Mouse (Mus musculus) skeletal muscle tissue, adult 2 months (tissue): ENCODE data around the gene Aph1a.
A peak's percentile ranks its signal among the peaks of the same experiment; 100 is the strongest.
"Not testable (repeated sequence)": the region's sequence is repeated elsewhere in the genome, so short reads cannot be mapped to it uniquely, and the experiment has no call there.

Source experiments
- DNase-seq: peaks from one replicate; pipeline ENCODE4 v3.0.0-alpha.2; 2012; ENCODE audit warnings: low read depth, low spot score

Aph1a gene

DNA sequence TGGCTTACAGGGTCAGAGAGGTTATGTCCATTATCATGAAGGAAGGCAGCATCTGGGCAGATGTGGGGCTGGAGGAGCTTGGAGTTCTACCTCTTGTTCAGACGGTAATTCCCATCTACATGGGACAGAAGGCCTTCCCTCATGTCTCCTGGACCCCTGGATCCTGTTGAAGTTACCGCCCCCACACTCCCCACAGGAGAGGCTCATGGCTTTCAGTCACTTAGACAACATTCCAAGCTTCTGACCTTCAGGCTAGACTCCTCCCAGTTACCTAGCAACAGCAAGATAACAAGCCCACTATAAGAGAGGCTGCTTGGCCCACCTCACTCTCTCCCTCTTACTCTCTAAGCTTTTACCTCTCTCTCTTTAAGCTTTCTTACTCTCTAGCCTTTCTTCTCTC, 26.8 kb downstream of the Aph1a start:
- DNase-seq = not testable (repeated sequence)

DNA sequence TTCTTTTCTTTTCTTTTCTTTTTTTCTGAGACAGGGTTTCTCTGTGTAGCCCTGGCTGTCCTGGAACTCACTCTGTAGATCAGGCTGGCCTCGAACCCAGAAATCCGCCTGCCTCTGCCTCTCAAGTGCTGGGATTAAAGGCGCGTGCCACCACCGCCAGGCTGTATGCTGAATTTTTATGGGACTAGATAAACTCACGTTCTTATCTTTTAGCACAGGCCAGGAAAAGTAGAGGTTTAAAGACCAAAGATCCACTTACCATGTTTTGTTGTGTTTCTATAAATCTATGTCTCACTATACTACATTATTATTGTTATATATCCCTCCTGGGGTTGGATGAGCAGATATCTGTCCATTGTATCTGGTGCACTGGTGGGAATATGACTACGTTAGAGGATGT, 29.7 kb downstream of the Aph1a start:
- not testable (repeated sequence) for DNase-seq

DNA sequence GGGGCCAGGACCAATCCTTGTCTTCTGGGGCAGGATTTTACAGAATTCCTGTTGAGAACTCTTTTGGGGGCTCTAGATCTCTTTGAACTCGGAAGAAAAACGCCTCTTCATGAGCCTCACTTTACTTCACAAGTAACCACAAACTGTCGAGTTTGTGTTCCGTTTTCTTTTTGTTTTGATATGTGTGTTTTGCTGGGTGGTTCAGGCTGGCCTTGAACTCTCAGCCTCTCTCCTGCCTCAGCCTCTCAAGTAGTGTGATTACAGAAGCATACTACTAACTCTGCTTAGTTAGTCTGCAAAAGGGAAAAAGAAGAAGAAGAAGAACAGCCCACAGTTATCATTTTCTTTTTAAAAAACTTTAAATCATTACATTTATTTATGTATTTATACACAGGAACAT, 30.4 kb downstream of the Aph1a start:
- DNase-seq = no peak

DNA sequence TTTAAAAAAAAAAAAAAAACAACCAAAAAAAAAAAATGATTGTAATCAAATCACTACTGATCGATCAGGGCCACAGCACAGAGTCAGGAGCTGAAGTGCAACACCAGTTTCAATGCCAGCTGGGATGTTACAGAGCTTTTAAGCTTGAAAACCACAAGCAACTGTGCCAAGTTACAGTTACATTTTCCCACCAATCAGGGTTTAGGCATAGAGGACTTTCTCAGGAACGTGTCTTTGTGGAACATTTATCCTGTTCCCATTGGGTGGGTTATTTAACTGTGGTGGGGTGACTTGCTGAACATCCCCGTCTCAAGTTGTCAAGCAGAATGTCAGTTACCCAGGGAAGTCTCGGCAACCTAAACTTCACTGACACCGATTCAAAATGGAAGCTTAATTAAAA, 31.3 kb downstream of the Aph1a start:
- DNase-seq = no peak

DNA sequence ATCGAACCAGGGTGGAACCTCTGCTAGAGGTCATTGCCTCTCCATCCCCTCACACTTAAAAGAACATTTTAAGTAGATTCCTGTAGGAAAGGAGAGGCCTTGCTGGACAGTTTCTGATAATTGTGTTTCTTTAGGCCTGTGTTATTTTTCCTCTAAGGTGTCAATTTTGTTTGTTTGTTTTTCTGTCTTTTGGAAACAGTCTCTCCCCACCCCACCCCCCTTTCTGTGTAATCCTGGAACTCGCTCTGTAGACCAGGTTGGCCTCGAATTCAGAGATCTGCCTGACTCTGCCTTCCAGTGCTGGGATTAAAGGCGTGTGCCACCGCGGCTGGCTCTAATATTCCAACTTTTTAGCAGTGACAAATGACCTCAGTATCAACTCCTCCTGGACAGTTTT, 34.5 kb downstream of the Aph1a start:
- DNase-seq = no peak

DNA sequence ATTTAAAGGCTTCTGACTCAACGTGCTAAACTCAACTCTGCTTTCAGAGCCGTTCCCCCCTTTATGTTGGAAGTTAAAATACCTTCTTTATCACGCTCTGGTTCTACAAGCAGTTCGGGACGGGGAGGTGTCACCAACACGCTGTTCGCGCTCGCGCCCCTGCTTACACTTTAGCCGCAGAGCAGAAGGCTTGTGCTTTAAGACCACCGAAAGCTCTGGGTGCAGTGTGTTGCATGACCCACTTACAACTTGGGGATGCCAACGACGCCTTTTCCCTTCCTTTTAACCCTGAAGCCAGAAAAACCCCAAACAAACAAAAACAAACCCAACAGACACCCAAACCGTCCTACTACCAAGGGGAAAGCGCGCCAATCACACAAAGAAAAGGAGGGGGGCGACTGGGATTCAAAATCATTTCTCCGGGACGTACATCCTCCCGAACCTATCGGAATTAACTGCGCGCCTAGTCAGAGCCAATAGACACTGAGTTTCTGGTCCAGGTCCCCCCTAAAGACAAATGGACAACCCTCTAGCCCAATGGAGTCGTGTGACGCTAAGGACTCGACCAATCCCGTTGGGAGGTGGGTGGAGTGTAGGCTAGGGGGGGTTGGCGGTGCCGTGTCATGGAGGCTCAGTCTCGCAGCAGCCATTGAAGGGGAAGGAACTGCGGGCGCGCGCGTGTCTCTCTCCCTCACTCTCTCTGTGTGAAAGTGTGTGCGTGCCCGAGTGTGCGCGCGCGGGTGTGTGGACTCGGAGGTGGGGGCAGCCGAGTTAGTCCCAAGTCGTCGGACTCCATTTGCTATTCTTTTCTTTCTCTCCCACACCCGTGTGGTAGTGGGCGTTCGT, 35.1 kb downstream of the Aph1a start, which contains the start of gene Anp32e:
TSS of gene Anp32e (plus strand) at position 589 of the 846 bp plus-strand sequence.
- peak; percentile 99 for DNase-seq

DNA sequence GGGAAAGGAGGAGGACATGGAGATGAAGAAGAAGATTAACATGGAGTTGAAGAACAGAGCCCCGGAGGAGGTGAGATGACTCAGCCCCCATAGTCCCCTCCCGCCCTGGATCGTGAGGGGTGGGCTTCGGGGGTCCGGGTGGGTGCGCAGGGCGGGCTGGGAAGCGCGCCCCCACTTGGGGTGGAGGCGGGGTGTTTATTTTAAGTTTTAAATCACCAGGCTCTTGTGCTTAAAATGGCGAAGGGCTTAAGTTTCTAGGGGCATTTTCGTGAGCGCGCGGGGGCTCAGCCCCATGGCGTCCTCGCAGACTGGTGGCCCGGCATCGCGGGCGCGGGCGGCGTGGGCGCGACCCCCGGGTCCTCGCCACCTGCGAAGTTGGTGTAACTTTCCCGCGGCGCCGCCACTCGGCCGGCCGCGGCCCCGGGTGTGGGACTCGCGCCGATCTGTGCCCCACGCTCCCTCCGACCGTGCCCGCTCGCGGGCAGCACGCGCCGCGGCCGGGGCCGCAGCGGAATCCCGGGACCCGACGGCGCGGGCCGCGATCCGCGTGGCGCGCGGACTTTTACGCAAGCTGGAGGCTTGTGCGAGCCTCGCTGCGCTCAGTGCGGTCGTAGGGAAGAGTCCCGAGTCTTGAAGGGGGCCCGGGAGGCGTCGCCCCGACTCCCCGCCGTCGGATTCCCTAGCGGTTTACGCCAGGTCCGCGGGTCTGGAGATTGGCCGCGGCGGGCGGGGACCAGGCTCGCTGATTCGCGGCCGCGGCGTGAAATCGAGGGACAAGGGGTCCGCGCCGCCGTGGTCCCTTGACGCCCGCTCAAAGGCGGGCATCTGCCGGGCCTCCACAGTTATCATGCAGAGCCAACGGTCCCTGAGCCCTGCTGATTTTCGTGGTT, 36.1 kb downstream of the Aph1a start:
- no peak for DNase-seq

DNA sequence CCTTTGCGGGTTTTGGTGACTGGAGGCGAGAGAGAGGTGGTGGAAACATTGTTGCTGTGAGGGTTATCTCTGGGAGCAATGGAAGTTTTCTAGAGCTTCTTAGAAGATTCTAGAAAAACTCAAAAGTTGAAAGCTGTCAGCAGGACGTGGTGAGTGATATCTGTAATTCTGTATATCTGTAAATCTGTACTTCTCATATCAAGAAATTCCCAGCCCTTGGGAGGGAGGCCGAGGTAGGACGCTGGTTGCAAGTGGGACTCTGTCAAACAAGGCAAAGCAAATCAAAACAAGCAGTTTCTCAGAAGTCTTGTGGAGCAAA, 36.7 kb downstream of the Aph1a start:
- DNase-seq = no peak

DNA sequence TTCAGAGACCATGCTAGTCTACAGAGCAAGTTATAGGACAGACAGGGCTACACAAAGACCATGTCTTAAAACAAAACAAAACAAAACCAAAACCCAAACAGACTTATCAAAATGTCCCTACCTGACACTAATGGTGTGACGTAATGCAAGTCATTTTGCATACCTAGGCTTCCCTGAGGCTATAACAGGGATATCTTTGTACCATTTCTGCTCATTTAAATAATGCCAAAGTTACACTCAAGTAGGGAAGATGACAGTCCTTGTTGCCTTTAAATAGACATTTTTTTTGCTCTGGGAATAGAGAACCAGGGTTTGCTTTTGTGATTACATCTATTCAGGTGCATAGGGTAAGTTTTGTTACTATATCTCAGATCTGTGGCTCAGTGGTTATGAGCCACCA, 37.7 kb downstream of the Aph1a start:
- DNase-seq = no peak

DNA sequence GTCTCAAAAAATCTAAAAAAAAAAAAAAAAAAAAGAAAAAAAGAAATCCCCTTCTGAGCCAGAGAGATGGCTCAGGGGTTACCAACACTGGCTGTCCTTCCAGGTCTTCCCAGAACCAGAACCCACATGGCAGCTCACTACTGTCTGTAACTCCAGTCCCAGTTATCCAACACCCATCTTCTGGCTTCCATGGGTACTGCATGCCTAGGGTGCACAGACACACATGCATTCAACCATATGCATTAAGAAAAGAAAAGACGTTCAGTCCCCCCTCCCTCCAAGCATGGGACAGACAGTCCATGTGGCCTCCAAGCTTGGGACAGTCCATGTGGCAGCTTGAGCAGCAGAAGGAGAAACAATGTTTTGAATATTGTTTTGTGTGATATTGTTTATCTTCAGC, 38.4 kb downstream of the Aph1a start:
- no peak for DNase-seq

DNA sequence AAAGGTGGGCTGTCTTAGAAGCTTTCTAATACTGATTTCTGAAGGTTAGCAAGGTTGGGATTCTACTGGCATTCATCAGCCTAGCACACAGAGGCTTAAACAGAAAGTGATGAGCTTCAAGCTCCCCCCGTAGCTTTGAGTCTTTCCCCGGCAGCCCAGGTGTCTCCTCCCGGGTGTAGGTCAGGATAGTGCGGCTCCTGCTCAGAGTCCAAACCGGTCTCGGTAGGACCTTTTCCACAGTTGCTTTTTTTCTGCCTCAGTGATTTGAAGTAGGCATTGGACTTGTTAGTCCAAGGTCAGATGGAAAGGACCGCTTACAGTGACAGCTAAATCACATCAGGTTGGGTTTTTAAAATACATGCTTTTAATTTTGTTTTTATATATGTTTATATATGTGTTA, 38.8 kb downstream of the Aph1a start:
- DNase-seq = no peak

DNA sequence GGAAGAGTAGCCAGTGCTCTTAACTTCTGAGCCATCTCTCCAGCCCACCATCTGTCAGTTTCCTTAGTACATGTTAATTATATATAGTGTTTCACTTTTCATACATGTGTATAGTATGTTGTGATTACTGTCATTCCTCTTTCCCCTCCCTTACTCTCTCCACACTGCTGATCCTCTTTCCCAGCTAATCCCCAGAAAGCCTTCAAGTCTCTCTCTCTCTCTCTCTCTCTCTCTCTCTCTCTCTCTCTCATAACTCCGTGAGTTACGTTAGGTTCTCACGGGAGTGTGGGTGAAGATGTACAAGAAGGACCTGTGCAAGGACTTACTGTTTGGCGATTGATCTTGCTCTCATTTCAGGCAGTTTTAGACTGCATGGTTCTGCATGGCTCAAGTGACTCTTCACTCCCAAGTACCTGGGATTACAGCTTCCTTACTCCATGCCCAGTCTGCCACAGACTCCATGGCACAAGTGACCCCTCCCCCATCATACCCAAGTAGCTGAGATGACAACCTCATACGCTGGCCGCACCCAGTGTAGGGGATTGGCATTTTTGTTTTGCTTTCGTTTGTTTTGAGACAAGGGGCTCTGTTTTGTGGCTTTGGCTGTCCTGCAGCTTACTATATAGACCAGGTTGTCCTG, 39.5 kb downstream of the Aph1a start:
- DNase-seq = no peak

DNA sequence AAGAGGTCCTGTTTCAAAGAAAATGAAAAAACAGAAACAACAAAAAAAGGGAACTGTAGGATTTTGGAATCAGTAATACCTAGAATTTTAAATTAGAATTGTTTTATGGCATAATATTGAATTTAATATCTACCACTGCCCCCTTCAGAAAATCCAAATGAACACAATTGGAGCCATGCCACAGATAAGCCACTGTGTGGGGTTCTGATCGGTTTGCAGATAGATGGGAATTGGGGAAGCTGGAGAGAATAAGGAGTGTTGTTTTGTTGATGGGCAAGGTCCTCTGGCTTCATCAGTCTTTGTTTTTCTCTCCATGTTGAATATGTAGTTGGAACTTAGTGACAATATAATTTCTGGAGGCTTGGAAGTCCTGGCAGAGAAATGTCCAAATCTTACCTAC, 40.7 kb downstream of the Aph1a start:
- DNase-seq = no peak

DNA sequence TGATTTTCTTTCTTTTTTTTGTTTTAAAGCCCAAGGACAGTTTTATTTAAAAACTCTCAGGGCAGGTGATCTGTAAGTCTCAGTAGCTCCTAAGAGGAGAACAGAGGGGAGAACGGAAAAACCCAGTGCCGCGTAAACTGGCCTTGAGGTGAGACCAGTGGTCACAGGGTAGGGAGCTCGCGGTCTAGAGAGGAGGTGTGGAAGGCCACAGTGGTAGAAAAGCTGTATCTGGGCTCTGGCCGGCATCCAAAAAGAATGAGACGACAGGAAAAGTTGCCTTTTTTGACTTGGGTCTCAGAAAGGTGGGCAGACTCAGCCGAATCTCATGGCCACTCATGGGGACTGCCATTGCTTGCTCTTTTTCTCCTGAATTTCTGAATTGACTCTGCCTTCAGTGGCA, 44.4 kb downstream of the Aph1a start:
- no peak for DNase-seq

DNA sequence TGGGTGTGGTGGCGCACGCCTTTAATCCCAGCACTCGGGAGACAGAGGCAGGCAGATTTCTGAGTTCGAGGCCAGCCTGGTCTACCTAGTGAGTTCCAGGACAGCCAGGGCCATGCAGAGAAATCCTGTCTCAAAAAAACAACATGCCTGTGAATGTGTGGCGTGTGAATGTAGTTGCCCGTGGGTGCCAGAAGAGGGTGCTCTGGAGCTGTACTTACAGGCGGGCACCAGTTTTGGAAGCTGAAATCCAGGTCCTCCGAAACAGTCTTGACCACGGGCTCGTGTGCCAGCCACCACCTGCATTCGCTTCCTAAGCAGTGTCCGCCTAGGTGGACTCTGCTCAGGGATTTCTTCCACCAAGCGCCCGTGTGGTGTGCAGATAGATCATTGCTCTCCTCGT, 45.1 kb downstream of the Aph1a start:
- no peak for DNase-seq

DNA sequence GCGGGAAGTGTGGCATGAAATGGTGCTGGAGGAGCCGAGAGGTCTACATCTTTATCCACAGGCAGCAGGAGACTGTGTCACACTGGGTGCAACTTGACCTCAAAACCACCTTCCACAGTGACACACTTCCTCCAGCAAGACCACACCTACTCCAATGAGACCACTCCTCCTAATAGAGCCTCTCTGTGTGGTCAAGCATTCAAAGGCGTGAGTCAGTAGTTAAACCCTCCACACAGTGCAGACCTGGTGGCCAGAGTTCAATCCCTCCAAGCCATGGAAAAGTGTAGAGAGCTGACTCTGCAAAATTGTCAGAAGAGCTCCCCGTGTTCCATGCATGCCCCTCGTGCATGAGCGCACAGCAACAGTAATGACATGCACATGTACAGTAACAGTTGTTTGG, 49.0 kb downstream of the Aph1a start:
- DNase-seq = no peak

DNA sequence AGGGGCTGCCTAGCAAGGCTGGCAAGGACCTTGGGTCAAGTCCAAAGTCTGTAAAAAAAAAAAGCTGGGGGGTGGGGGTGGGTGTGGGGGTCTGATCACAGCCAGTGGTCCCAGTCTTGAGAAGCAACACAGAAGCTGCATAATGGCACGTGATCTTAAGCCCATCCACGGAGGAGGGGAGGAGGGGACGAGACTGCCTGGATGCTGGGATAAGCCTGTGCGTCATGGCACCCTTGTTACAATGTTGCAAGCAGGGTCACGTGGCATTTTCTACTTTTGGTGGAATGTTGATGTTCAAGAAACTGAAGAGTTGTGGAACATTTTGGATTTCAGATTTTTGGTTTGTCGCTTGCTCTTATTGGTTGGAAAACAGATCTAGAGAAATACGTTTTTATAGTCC, 49.5 kb downstream of the Aph1a start:
- DNase-seq = no peak

DNA sequence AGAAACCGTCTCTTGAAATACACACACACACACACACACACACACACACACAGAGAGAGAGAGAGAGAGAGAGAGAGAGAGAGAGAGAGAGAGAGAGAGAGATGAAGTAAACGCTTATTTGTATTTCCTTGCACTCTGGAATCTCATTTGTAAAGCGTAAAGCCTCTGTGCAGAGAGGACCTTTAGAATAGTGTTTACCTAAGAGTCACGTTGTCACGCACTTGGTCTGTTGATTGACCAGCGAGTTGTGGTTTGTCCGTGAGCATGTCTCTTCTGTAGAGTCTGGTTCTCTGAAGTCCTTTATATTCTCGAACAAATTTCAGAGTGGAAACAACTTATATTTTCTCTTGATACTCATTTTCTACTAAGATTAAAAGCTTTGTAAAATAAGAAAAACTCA, 51.0 kb downstream of the Aph1a start:
- DNase-seq = no peak

DNA sequence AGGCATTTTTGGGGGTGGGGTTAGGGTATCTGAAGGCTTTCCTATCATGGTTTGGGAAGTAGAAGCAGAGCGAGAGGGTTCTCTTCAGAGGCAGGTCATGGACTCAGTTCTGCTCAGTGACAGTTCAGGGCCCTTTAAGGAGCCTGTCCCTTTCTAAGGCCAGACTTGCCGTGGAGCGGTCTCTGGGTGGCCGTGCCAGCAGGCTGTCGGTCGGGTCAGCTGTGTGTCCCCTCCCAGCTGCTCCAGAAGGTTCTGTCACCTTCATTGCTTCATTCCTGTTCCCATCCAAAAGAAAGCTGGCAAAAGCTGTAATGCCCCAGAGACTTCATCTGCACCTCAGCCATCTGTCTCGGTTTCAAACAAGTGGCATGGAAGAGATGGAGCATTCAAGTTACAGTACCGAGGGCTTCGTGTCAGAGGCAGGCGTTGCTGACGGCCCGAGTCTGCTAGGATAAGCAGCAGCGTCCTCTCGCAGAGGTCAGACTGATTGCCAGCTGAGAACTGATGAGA, 52.0 kb downstream of the Aph1a start:
- peak; percentile 47 for DNase-seq
